Mouse (Mus musculus) neural tube, embryonic 14.5 days (tissue): ENCODE data around the gene Taf6l. TPM values are rescaled to one million over a fixed set of nuclear protein-coding genes. Genes with fewer than 3 reads are reported as not detected.

Experiments used
- ATAC-seq: fragments of 200-750 bp; cut with Nextera tagmentation; 2 replicates; pipeline ENCODE4 v1.8.0; 2017; ENCODE audit warnings: low read depth, mild to moderate bottlenecking, moderate TSS enrichment, moderate library complexity
- H3K27ac ChIP-seq: fragments of 300-500 bp; sonication (generic); 2 replicates; pipeline ENCODE4 v1.5.1; 2014; ENCODE audit warnings: low read depth, mild to moderate bottlenecking, control low read depth, low read length, moderate library complexity, mixed read lengths
- H3K27me3 ChIP-seq: fragments of 300-500 bp; sonication (generic); 2 replicates; pipeline ENCODE4 v1.6.1; 2014; ENCODE audit warnings: low read length; ENCODE audit not compliant: control insufficient read depth, insufficient read depth
- H3K36me3 ChIP-seq: fragments of 300-500 bp; sonication (generic); 2 replicates; pipeline ENCODE4 v1.6.1; 2014; ENCODE audit warnings: low read length, mixed read lengths; ENCODE audit not compliant: control insufficient read depth, insufficient read depth
- H3K4me1 ChIP-seq: fragments of 300-500 bp; sonication (generic); 2 replicates; pipeline ENCODE4 v1.6.1; 2014; ENCODE audit warnings: low read length; ENCODE audit not compliant: control insufficient read depth, insufficient read depth
- H3K4me2 ChIP-seq: fragments of 300-500 bp; sonication (generic); 2 replicates; pipeline ENCODE4 v1.6.1; 2014; ENCODE audit warnings: mild to moderate bottlenecking, low read depth, low read length, control low read depth
- H3K4me3 ChIP-seq: fragments of 300-500 bp; sonication (generic); 2 replicates; pipeline ENCODE4 v1.5.1; 2014; ENCODE audit warnings: low read depth, low read length, control low read depth, mixed read lengths
- H3K9ac ChIP-seq: fragments of 300-500 bp; sonication (generic); replicated peaks from 2 replicates; pipeline ENCODE4 v1.6.1; 2014; ENCODE audit warnings: low read depth, mild to moderate bottlenecking, control low read depth, low read length, mixed read lengths
- H3K9me3 ChIP-seq: fragments of 300-500 bp; sonication (generic); 2 replicates; pipeline ENCODE4 v1.6.1; 2016; ENCODE audit warnings: low read length; ENCODE audit not compliant: control insufficient read depth
- WGBS: fragments of 180-500 bp; shearing (Covaris S2); extraction: QIAGEN DNeasy Blood & Tissue Kit; methylation state at CpG from one replicate; pipeline ENCODE4 v1.1.7; 2014; 5-methylcytosine and 5-hydroxymethylcytosine counted together
- polyA plus RNA-seq: library from polyadenylated mRNA; unstranded; fragments of >200 nt; fragmentation: Nextera tagmentation; extraction: Ambion mirVana; gene quantifications from 2 replicates; pipeline ENCODE4 v1.2.1, GENCODE M21; 2014

Taf6l gene
- polyA plus RNA-seq, 1 experiment from 2014 or later = 19.0 TPM

GRCm38 (mm10) chr19:8773409-8773808, 12.8 kb downstream of the Taf6l start:
- ATAC-seq = no peak
- Histone ChIP-seq H3K27ac (no peak overlapping the region), H3K4me3 (peak overlapping the region; percentile 64), H3K4me2 (peak overlapping the region; percentile 99), H3K4me1 (peaks cover 33% of the 10 kb centered on the region), H3K36me3 (peaks cover 36% of the 10 kb centered on the region), H3K27me3 (no peaks in the 10 kb centered on the region), H3K9me3 (no peaks in the 10 kb centered on the region), H3K9ac (peak overlapping the region; percentile 95; the same call in 1 of the 2 replicates)
- WGBS = 48% methylated on average over 6 of the region's 6 CpGs

GRCm38 (mm10) chr19:8772996-8773395, 13.2 kb downstream of the Taf6l start:
- 89% methylated on average over 5 of the region's 5 CpGs for WGBS
- peak overlapping the region; percentile 64; the same call in 1 of the 2 replicates for H3K4me3 ChIP-seq
- no peak overlapping the region for H3K27ac ChIP-seq
- no peak for ATAC-seq
- H3K36me3 ChIP-seq = peaks cover 36% of the 10 kb centered on the region
- H3K4me2 ChIP-seq = peak overlapping the region; percentile 99; the same call in 1 of the 2 replicates
- no peaks in the 10 kb centered on the region for H3K9me3 ChIP-seq
- peak overlapping the region; percentile 95; the same call in 1 of the 2 replicates for H3K9ac ChIP-seq
- H3K4me1 ChIP-seq = peaks cover 33% of the 10 kb centered on the region
- no peaks in the 10 kb centered on the region for H3K27me3 ChIP-seq

- H3K9ac ChIP-seq = peak within 1 kb of the TSS; percentile 96
- H3K27ac ChIP-seq = peak within 1 kb of the TSS; percentile 84
- no peaks in the 10 kb centered on the region for H3K27me3 ChIP-seq
- H3K36me3 ChIP-seq = peaks cover 56% of the 10 kb centered on the region
- WGBS = 22% methylated on average over 29 of the region's 29 CpGs
- H3K9me3 ChIP-seq = peaks cover under 1% of the 10 kb centered on the region; the same call in 1 of the 2 replicates
- peak within 1 kb of the TSS; percentile 88 for H3K4me2 ChIP-seq
- peaks cover 31% of the 10 kb centered on the region for H3K4me1 ChIP-seq
- peak within 1 kb of the TSS; percentile 78 for H3K4me3 ChIP-seq
- ATAC-seq = peak; percentile 47; the same call in 1 of the 2 replicates
These were observed 15.5 kb downstream of the Taf6l start, which contains the start of gene Tmem223 for GRCm38 (mm10) chr19:8770567-8771270. TSS of gene Tmem223 (plus strand) at chr19:8770996.

GRCm38 (mm10) chr19:8765562-8765961, 20.7 kb downstream of the Taf6l start:
- Histone ChIP-seq H3K9ac (no peak overlapping the region), H3K4me1 (peaks cover 4% of the 10 kb centered on the region; the same call in 1 of the 2 replicates), H3K27ac (no peak overlapping the region), H3K27me3 (no peaks in the 10 kb centered on the region), H3K9me3 (peaks cover 5% of the 10 kb centered on the region), H3K4me2 (no peak overlapping the region), H3K36me3 (peaks cover 76% of the 10 kb centered on the region), H3K4me3 (no peak overlapping the region)
- over 99% methylated on average over 9 of the region's 9 CpGs for WGBS
- no peak for ATAC-seq

- no peak overlapping the region for H3K27ac ChIP-seq
- H3K9me3 ChIP-seq = peaks cover 5% of the 10 kb centered on the region
- ATAC-seq = no peak
These were observed 22.9 kb downstream of the Taf6l start for GRCm38 (mm10) chr19:8763276-8763675.

GRCm38 (mm10) chr19:8760757-8761156, 25.5 kb downstream of the Taf6l start:
- H3K9ac ChIP-seq = no peak overlapping the region
- 94% methylated on average over 2 of the region's 2 CpGs for WGBS
- H3K27me3 ChIP-seq = no peaks in the 10 kb centered on the region; the same call in 1 of the 2 replicates
- peaks cover 14% of the 10 kb centered on the region for H3K4me1 ChIP-seq
- no peak overlapping the region for H3K4me3 ChIP-seq
- peaks cover 5% of the 10 kb centered on the region for H3K9me3 ChIP-seq
- H3K4me2 ChIP-seq = no peak overlapping the region
- H3K36me3 ChIP-seq = peaks cover 30% of the 10 kb centered on the region
- no peak for ATAC-seq
- no peak overlapping the region for H3K27ac ChIP-seq

More at GRCm38 (mm10) chr19:8763276-8763675, 22.9 kb downstream of the Taf6l start:
- no peak overlapping the region for H3K4me2 ChIP-seq
- H3K36me3 ChIP-seq = peaks cover 55% of the 10 kb centered on the region
- no peak overlapping the region for H3K4me3 ChIP-seq
- H3K9ac ChIP-seq = no peak overlapping the region
- 96% methylated on average over 4 of the region's 4 CpGs for WGBS
- peaks cover under 1% of the 10 kb centered on the region for H3K4me1 ChIP-seq
- H3K27me3 ChIP-seq = no peaks in the 10 kb centered on the region

GRCm38 (mm10) chr19:8758899-8759298, 27.3 kb downstream of the Taf6l start:
- Histone ChIP-seq H3K9ac (no peak overlapping the region), H3K36me3 (peaks cover 20% of the 10 kb centered on the region), H3K27ac (no peak overlapping the region), H3K4me1 (peaks cover 15% of the 10 kb centered on the region), H3K4me2 (no peak overlapping the region), H3K4me3 (no peak overlapping the region), H3K9me3 (no peaks in the 10 kb centered on the region), H3K27me3 (no peaks in the 10 kb centered on the region; the same call in 1 of the 2 replicates)
- 95% methylated on average over 2 of the region's 2 CpGs for WGBS
- ATAC-seq = no peak

GRCm38 (mm10) chr19:8757471-8757998, 28.7 kb downstream of the Taf6l start:
- H3K4me1 ChIP-seq = peaks cover 15% of the 10 kb centered on the region
- H3K9ac ChIP-seq = peak overlapping the region; percentile 95
- H3K4me2 ChIP-seq = peak overlapping the region; percentile 79
- H3K4me3 ChIP-seq = peak overlapping the region; percentile 97
- WGBS = 5% methylated on average over 14 of the region's 14 CpGs
- H3K9me3 ChIP-seq = no peaks in the 10 kb centered on the region
- ATAC-seq = no peak
- no peaks in the 10 kb centered on the region; the same call in 1 of the 2 replicates for H3K27me3 ChIP-seq
- H3K36me3 ChIP-seq = peaks cover 13% of the 10 kb centered on the region
- H3K27ac ChIP-seq = peak overlapping the region; percentile 88
